Mouse (Mus musculus): ENCODE data around the gene Prkci. TPM values are rescaled to one million over a fixed set of nuclear protein-coding genes. Genes with fewer than 3 reads are reported as not detected.

Prkci gene
- polyA plus RNA-seq, 1 experiment: 36.5 TPM

DNA sequence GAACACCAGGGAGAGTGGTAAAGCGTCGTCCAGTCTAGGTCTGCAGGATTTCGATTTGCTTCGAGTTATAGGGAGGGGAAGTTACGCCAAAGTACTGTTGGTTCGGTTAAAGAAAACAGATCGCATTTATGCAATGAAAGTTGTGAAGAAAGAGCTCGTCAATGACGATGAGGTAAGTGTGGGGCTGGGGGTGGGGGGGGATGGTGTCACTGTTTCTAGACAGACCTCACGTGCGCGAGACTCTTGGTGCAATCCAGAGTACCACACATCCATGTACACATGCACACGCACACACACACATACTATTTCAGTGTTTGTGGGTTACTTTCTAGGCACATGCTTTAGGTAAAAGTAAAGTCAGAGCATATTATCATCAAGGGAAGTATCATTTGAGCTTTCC is 42.3 kb downstream of the Prkci start:
- H3K4me3 ChIP-seq (replicated peaks; ENCODE audit: insufficient read depth, low read depth, low read length): no peak overlapping the region
- no peak overlapping the region for H3K27ac ChIP-seq (ENCODE audit: insufficient read depth, low read length)
- WGBS: 86% methylated on average over 13 of the region's 13 CpGs
- H3K27me3 ChIP-seq (ENCODE audit: control insufficient read depth, insufficient read depth, low read length): no peaks in the 10 kb centered on the region
- peaks cover 4% of the 10 kb centered on the region; the same call in 1 of the 2 replicates for H3K4me1 ChIP-seq (ENCODE audit: control insufficient read depth, insufficient read depth, low read length)
- TF ChIP-seq POLR2A (IDR thresholded peaks at IDR 0.05; ENCODE audit: borderline replicate concordance, insufficient read depth, low read length): no peak
- TF ChIP-seq CTCF (IDR thresholded peaks at IDR 0.05; ENCODE audit: borderline replicate concordance, insufficient read depth, low read depth, low read length): no peak
- no peak for DNase-seq

DNA sequence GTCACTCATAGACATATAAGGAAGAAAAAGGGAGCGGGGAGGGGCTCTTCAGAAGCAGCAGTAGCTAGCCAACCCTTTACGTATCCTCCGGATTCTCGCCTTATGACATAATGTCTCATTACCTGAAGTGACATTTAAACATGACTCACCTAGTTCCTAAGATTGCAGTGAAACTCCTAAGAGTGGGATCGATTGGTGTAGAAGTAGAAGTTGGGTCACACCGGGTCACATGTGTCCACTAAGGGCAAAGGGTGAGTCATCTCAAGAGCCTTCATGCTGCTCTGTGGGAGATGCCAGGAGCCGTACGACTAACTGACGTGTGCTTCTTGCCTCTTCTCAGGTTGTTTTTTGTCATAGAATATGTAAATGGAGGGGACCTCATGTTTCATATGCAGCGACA is 43.1 kb downstream of the Prkci start:
- H3K4me3 ChIP-seq (replicated peaks; ENCODE audit: insufficient read depth, low read depth, low read length): no peak overlapping the region
- 83% methylated on average over 10 of the region's 10 CpGs for WGBS
- no peak for DNase-seq
- TF ChIP-seq POLR2A (IDR thresholded peaks at IDR 0.05; ENCODE audit: borderline replicate concordance, insufficient read depth, low read length) (no peak), CTCF (IDR thresholded peaks at IDR 0.05; ENCODE audit: borderline replicate concordance, insufficient read depth, low read depth, low read length) (no peak)
- peaks cover 4% of the 10 kb centered on the region; the same call in 1 of the 2 replicates for H3K4me1 ChIP-seq (ENCODE audit: control insufficient read depth, insufficient read depth, low read length)
- H3K27ac ChIP-seq (ENCODE audit: insufficient read depth, low read length): no peak overlapping the region
- H3K27me3 ChIP-seq (ENCODE audit: control insufficient read depth, insufficient read depth, low read length): no peaks in the 10 kb centered on the region

DNA sequence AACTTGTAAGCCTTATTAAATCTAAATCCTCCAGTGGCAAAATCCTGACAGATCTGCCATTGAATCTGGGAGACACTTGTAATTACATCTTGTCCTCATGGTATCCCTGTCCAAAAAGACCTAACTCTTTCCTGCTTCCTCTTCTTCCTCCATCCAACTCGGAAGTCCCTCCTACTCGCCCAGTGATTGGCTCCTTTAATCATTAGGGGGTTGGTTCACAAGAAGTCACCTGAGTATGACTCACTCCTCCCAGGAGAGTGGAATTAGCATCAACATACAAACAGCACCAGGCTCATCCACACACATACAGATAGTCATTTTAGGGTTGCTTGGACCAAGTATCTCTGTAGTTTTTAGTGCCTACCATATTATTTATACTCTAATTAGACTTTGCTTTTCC is 47.4 kb downstream of the Prkci start:
- no peaks in the 10 kb centered on the region for H3K4me1 ChIP-seq (ENCODE audit: control insufficient read depth, insufficient read depth, low read length)
- no peak overlapping the region for H3K4me3 ChIP-seq (replicated peaks; ENCODE audit: insufficient read depth, low read depth, low read length)
- H3K27me3 ChIP-seq (ENCODE audit: control insufficient read depth, insufficient read depth, low read length): no peaks in the 10 kb centered on the region
- TF ChIP-seq POLR2A (IDR thresholded peaks at IDR 0.05; ENCODE audit: borderline replicate concordance, insufficient read depth, low read length) (no peak), CTCF (IDR thresholded peaks at IDR 0.05; ENCODE audit: borderline replicate concordance, insufficient read depth, low read depth, low read length) (no peak)
- no peak for DNase-seq
- WGBS: 86% methylated on average over 2 of the region's 2 CpGs
- no peak overlapping the region for H3K27ac ChIP-seq (ENCODE audit: insufficient read depth, low read length)

DNA sequence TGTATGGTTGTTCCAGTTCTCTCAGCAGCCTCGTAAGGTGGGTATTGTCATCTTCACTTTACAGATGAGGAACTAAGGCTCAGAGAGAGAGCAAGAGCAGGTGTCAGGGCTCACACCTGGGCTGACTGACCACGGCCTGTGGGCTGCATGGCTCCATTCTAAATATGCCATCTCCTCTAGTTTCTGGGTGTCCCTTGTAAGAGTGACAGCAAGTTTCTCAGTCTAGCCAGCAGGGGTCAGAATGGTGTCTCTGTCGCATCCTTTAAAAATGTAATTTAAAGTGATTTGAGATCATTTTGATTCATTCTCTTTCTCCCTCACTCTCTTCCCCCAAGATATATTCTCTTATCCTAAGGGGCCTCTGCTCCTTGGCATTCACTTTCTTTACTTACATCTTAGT is 51.7 kb downstream of the Prkci start:
- no peak for DNase-seq
- TF ChIP-seq CTCF (IDR thresholded peaks at IDR 0.05; ENCODE audit: borderline replicate concordance, insufficient read depth, low read depth, low read length): no peak
- no peak for TF ChIP-seq POLR2A (IDR thresholded peaks at IDR 0.05; ENCODE audit: borderline replicate concordance, insufficient read depth, low read length)
- H3K27me3 ChIP-seq (ENCODE audit: control insufficient read depth, insufficient read depth, low read length): no peaks in the 10 kb centered on the region
- no peak overlapping the region for H3K4me3 ChIP-seq (replicated peaks; ENCODE audit: insufficient read depth, low read depth, low read length)
- 62% methylated on average over 3 of the region's 3 CpGs for WGBS
- H3K4me1 ChIP-seq (ENCODE audit: control insufficient read depth, insufficient read depth, low read length): no peaks in the 10 kb centered on the region
- H3K27ac ChIP-seq (ENCODE audit: insufficient read depth, low read length): no peak overlapping the region

DNA sequence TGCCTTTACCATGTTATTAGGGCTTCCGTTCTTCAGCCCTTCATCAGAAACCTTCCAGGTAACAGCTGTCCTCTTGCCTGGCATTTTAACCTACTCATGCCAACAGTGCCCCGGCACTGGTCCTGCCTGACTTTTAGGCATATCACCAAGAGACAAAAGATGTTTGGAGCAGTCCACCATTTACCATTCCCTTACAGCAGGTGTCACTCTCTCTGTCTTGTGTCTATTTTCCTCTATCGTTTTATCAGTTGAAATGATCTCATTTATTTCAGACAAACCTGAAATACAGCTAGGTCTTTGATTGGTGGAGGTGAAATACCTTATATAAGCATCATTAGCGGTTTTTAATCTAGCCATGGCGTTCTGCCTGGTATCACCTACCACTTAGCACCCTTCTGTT is 53.5 kb downstream of the Prkci start:
- WGBS: 62% methylated on average over 5 of the region's 5 CpGs
- DNase-seq: no peak
- H3K27me3 ChIP-seq (ENCODE audit: control insufficient read depth, insufficient read depth, low read length): no peaks in the 10 kb centered on the region
- TF ChIP-seq POLR2A (IDR thresholded peaks at IDR 0.05; ENCODE audit: borderline replicate concordance, insufficient read depth, low read length) (no peak), CTCF (IDR thresholded peaks at IDR 0.05; ENCODE audit: borderline replicate concordance, insufficient read depth, low read depth, low read length) (no peak)
- H3K27ac ChIP-seq (ENCODE audit: insufficient read depth, low read length): no peak overlapping the region
- no peak overlapping the region for H3K4me3 ChIP-seq (replicated peaks; ENCODE audit: insufficient read depth, low read depth, low read length)
- H3K4me1 ChIP-seq (ENCODE audit: control insufficient read depth, insufficient read depth, low read length): no peaks in the 10 kb centered on the region

DNA sequence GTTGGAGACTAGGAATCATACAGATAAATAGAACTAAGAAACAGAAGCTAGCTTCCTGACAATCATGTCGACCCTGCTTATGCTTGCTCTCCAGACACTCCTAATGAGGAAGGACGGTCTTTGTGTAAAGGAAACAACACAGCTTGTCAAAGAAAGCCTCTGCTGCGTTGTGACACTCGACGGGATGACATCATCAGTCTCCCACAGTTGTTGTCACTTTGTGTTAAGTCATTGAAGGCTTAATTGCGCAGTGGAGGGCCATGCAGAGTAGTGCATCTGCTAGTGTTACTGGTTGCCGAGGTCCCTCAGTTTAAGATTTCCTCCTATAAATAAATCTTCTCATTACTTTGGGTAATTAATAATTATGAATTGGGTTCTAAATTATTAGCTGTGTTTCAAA is 54.8 kb downstream of the Prkci start:
- no peak for DNase-seq
- TF ChIP-seq CTCF (IDR thresholded peaks at IDR 0.05; ENCODE audit: borderline replicate concordance, insufficient read depth, low read depth, low read length) (no peak), POLR2A (IDR thresholded peaks at IDR 0.05; ENCODE audit: borderline replicate concordance, insufficient read depth, low read length) (no peak)
- Histone ChIP-seq H3K4me3 (replicated peaks; ENCODE audit: insufficient read depth, low read depth, low read length) (no peak overlapping the region), H3K27ac (ENCODE audit: insufficient read depth, low read length) (no peak overlapping the region), H3K27me3 (ENCODE audit: control insufficient read depth, insufficient read depth, low read length) (no peaks in the 10 kb centered on the region), H3K4me1 (ENCODE audit: control insufficient read depth, insufficient read depth, low read length) (no peaks in the 10 kb centered on the region)
- 22% methylated on average over 7 of the region's 7 CpGs for WGBS

DNA sequence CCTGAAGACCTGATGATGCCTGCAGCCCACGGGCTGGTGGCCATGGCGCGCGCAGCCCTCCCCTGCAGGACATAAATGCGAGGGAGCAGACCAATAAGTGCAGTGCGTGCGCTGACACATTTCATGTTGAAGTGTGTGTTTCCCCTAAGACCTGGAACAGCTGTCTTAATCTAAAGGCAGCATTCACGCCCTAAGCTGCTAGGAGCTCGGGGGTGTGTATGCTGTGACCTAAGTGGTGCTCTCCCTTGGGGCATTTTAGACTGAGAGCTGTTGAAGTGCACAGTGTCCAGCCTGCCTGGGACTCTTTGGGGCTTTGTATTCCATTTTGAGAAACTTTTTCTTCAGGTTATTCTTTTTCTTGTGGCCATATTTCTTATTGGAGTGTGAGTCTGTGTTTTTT is 56.2 kb downstream of the Prkci start:
- Histone ChIP-seq H3K4me3 (replicated peaks; ENCODE audit: insufficient read depth, low read depth, low read length) (no peak overlapping the region), H3K27ac (ENCODE audit: insufficient read depth, low read length) (no peak overlapping the region), H3K4me1 (ENCODE audit: control insufficient read depth, insufficient read depth, low read length) (no peaks in the 10 kb centered on the region), H3K27me3 (ENCODE audit: control insufficient read depth, insufficient read depth, low read length) (no peaks in the 10 kb centered on the region)
- TF ChIP-seq POLR2A (IDR thresholded peaks at IDR 0.05; ENCODE audit: borderline replicate concordance, insufficient read depth, low read length) (no peak), CTCF (IDR thresholded peaks at IDR 0.05; ENCODE audit: borderline replicate concordance, insufficient read depth, low read depth, low read length) (no peak)
- DNase-seq: no peak
- whole genome bisulfite sequencing: 61% methylated on average over 9 of the region's 9 CpGs

DNA sequence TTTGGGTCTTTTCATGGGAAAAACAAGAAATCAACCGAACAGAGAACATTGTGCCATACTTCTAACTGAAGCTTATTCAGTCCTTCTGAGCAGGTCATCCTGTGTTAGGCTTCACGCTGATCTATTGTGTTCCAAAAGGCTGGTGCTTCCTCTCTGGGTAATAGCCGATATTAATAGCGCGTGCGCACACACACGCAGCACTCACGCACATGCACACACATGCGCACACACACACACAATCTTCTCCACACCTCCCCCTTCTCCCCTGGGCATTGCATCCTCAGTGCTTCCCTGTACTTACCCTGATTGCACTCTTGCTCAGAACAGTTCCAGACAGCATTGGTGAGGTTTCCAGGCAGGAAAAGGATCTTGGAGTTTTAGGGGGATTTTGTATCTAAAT is 57.6 kb downstream of the Prkci start:
- DNase-seq: no peak
- Histone ChIP-seq H3K4me3 (replicated peaks; ENCODE audit: insufficient read depth, low read depth, low read length) (no peak overlapping the region), H3K4me1 (ENCODE audit: control insufficient read depth, insufficient read depth, low read length) (no peaks in the 10 kb centered on the region), H3K27me3 (ENCODE audit: control insufficient read depth, insufficient read depth, low read length) (no peaks in the 10 kb centered on the region), H3K27ac (ENCODE audit: insufficient read depth, low read length) (no peak overlapping the region)
- WGBS: 85% methylated on average over 9 of the region's 9 CpGs
- no peak for TF ChIP-seq CTCF (IDR thresholded peaks at IDR 0.05; ENCODE audit: borderline replicate concordance, insufficient read depth, low read depth, low read length)
- no peak for TF ChIP-seq POLR2A (IDR thresholded peaks at IDR 0.05; ENCODE audit: borderline replicate concordance, insufficient read depth, low read length)
